ENCODE assay signal across 7 mouse cellular contexts in the genomic region with DNA sequence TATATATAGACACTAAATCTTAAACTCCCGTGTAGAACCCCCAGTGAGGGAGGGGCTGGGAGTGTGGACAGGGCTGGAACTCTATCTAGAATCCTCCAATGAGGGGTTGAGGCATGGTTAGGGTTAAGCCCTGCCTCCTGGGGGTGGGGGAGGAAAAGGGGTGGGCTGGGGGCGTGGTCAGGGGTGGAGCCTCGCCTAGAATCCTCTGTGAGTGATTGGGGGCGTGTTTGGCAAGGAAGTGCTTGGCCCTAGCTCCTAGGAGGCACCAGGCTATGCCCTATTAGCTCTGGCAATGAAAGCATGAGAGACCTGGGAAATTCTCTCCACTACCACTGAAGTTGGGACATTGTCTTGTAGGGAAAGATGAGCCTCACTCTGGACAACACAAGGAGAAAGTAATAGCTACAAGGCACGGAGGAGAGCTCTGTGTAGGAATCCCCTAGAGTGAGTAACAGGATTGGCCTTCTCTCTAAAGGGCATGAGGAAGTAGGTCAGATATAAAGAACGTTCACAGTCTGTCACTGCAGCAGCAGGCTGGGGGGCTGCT. TPM values are rescaled to one million over a fixed set of nuclear protein-coding genes. Genes with fewer than 3 reads are reported as not detected.
DNase-seq lines count a peak whose midpoint lies in the region; ATAC-seq and TF ChIP-seq lines count a peak whose summit lies in the region.

No protein-coding gene starts in this region.

- WGBS in forebrain, embryonic 11.5 days: 9% methylated on average over 6 of the region's 6 CpGs
- WGBS in limb, embryonic 11.5 days: 5% methylated on average over 6 of the region's 6 CpGs
- WGBS in midbrain, embryonic 11.5 days: 2% methylated on average over 6 of the region's 6 CpGs

- H3K4me1 ChIP-seq in MEL (ENCODE audit: control insufficient read depth in 1 of 2, insufficient read depth in 2 of 2, low read length in 2 of 2): peaks cover 8 to 37% of the 10 kb centered on the region in 2 experiments
- H3K4me1 ChIP-seq in forebrain, embryonic 11.5 days (replicated peaks; ENCODE audit: control insufficient read depth, insufficient read depth, low read length): peaks cover 15% of the 10 kb centered on the region
- H3K4me1 ChIP-seq in limb, embryonic 11.5 days (ENCODE audit: control insufficient read depth, insufficient read depth, low read length): peaks cover 23% of the 10 kb centered on the region
- H3K4me1 ChIP-seq in midbrain, embryonic 11.5 days (ENCODE audit: control insufficient read depth, insufficient read depth, low read length): peaks cover 23% of the 10 kb centered on the region

- no peak for TF ChIP-seq RAD21 in MEL (IDR thresholded peaks at IDR 0.05; ENCODE audit: low read depth, low read length)

- peaks cover 0 to 16% of the 10 kb centered on the region in 2 experiments; a peak in 2 of 4 replicates for H3K36me3 ChIP-seq in MEL (ENCODE audit: control insufficient read depth in 1 of 2, insufficient read depth in 2 of 2, low read length in 2 of 2)
- H3K36me3 ChIP-seq in forebrain, embryonic 11.5 days (ENCODE audit: control insufficient read depth, insufficient read depth, low read length): no peaks in the 10 kb centered on the region
- H3K36me3 ChIP-seq in limb, embryonic 11.5 days (ENCODE audit: control insufficient read depth, insufficient read depth, low read length): no peaks in the 10 kb centered on the region
- no peaks in the 10 kb centered on the region for H3K36me3 ChIP-seq in midbrain, embryonic 11.5 days (ENCODE audit: control insufficient read depth, insufficient read depth, low read length)
- H3K36me3 ChIP-seq in splenic B cell, adult 2 months (ENCODE audit: control insufficient read depth, insufficient read depth, low read length, poor library complexity, severe bottlenecking): no peaks in the 10 kb centered on the region

- no peaks in the 10 kb centered on the region for H3K27me3 ChIP-seq in MEL (ENCODE audit: control insufficient read depth in 1 of 2, insufficient read depth in 2 of 2, low read length in 2 of 2)
- no peaks in the 10 kb centered on the region for H3K27me3 ChIP-seq in forebrain, embryonic 11.5 days (ENCODE audit: control insufficient read depth, insufficient read depth, low read length)
- H3K27me3 ChIP-seq in limb, embryonic 11.5 days (ENCODE audit: control insufficient read depth, insufficient read depth, low read length): no peaks in the 10 kb centered on the region
- H3K27me3 ChIP-seq in midbrain, embryonic 11.5 days (ENCODE audit: control insufficient read depth, insufficient read depth, low read length): no peaks in the 10 kb centered on the region
- H3K27me3 ChIP-seq in splenic B cell, adult 2 months (ENCODE audit: control insufficient read depth, insufficient read depth, low read length, poor library complexity, severe bottlenecking): no peaks in the 10 kb centered on the region

- no peak for TF ChIP-seq EP300 in MEL (IDR thresholded peaks at IDR 0.05; ENCODE audit: low read depth in 1 of 2, low read length in 2 of 2)

- H3K27ac ChIP-seq in MEL (ENCODE audit: control insufficient read depth, low read depth, low read length): peak overlapping the region; percentile 52
- H3K27ac ChIP-seq in forebrain, embryonic 11.5 days (ENCODE audit: low read depth, low read length): no peak overlapping the region
- H3K27ac ChIP-seq in limb, embryonic 11.5 days (replicated peaks; ENCODE audit: low read depth, low read length): no peak overlapping the region
- no peak overlapping the region for H3K27ac ChIP-seq in midbrain, embryonic 11.5 days (ENCODE audit: low read depth, low read length)

- intact Hi-C loops in heart, postnatal 25 days (cut with DNase I): no loop called here

- peak overlapping the region; percentile 53 for H3K9ac ChIP-seq in MEL (ENCODE audit: control insufficient read depth, low read depth, low read length, poor library complexity, severe bottlenecking)
- no peak overlapping the region; the same call in 1 of the 2 replicates for H3K9ac ChIP-seq in forebrain, embryonic 11.5 days (ENCODE audit: low read length)
- no peak overlapping the region for H3K9ac ChIP-seq in limb, embryonic 11.5 days (ENCODE audit: low read length)
- no peak overlapping the region; the same call in 1 of the 2 replicates for H3K9ac ChIP-seq in midbrain, embryonic 11.5 days (ENCODE audit: low read length)

- peaks cover 21% of the 10 kb centered on the region for H3K79me2 ChIP-seq in MEL (ENCODE audit: control insufficient read depth, insufficient read depth, low read length, poor library complexity)

- TF ChIP-seq CTCF in MEL (IDR thresholded peaks at IDR 0.05 in 2 of 3, conservative IDR thresholded peaks at IDR 0.05 in 1 of 3; ENCODE audit: control insufficient read depth in 1 of 3, insufficient read depth in 1 of 3, low read depth in 2 of 3, low read length in 3 of 3, poor library complexity in 1 of 3, severe bottlenecking in 1 of 3): no peak

- ATAC-seq in forebrain, embryonic 11.5 days (replicated peaks; ENCODE audit: low FRiP score): peak; percentile 53
- ATAC-seq in limb, embryonic 11.5 days (ENCODE audit: insufficient number of reproducible peaks, low FRiP score, low TSS enrichment, low read depth): peak; percentile 53
- ATAC-seq in midbrain, embryonic 11.5 days (ENCODE audit: low FRiP score): peak; percentile 68

- H3K9me3 ChIP-seq in MEL (replicated peaks; ENCODE audit: insufficient read depth, low read length): no peaks in the 10 kb centered on the region
- H3K9me3 ChIP-seq in forebrain, embryonic 11.5 days (ENCODE audit: control insufficient read depth, low read length): no peaks in the 10 kb centered on the region
- no peaks in the 10 kb centered on the region for H3K9me3 ChIP-seq in limb, embryonic 11.5 days (ENCODE audit: control insufficient read depth, low read length)
- H3K9me3 ChIP-seq in midbrain, embryonic 11.5 days (ENCODE audit: control insufficient read depth, low read length): no peaks in the 10 kb centered on the region

- peak; percentile 94 for DNase-seq in MEL (ENCODE audit: low read depth, low spot score)
- peak; percentile 82 for DNase-seq in adrenal gland, postnatal 25 days
- DNase-seq in forebrain, embryonic 11.5 days (ENCODE audit: low spot score): peak; percentile 93
- DNase-seq in heart, postnatal 25 days (ENCODE audit: low spot score): peak; percentile 61
- peak; percentile 79 for DNase-seq in limb, embryonic 11.5 days (ENCODE audit: low spot score)
- peak; percentile 98 for DNase-seq in midbrain, embryonic 11.5 days (ENCODE audit: low spot score, missing footprints)
- DNase-seq in splenic B cell, adult 2 months (ENCODE audit: low read depth, low spot score): peak; percentile 75

- H3K4me2 ChIP-seq in forebrain, embryonic 11.5 days (ENCODE audit: low read depth, low read length, severe bottlenecking): peak overlapping the region; percentile 38; the same call in 1 of the 2 replicates
- H3K4me2 ChIP-seq in limb, embryonic 11.5 days (ENCODE audit: low read depth, severe bottlenecking): peak overlapping the region; percentile 35
- peak overlapping the region; percentile 40 for H3K4me2 ChIP-seq in midbrain, embryonic 11.5 days

- H3K4me3 ChIP-seq in MEL (ENCODE audit: control insufficient read depth in 1 of 2, insufficient read depth in 1 of 2, low read depth in 2 of 2, low read length in 2 of 2): peak overlapping the region; percentile 62 to 63
- H3K4me3 ChIP-seq in forebrain, embryonic 11.5 days (ENCODE audit: low read depth, low read length): peak overlapping the region; percentile 3; the same call in 1 of the 2 replicates
- H3K4me3 ChIP-seq in limb, embryonic 11.5 days (ENCODE audit: low read depth, low read length): peak overlapping the region; percentile 12; the same call in 1 of the 2 replicates
- no peak overlapping the region; the same call in 1 of the 2 replicates for H3K4me3 ChIP-seq in midbrain, embryonic 11.5 days (ENCODE audit: low read depth, low read length)

- TF ChIP-seq POLR2A in MEL (IDR thresholded peaks at IDR 0.05; ENCODE audit: control insufficient read depth in 1 of 2, insufficient read depth in 1 of 2, low read depth in 1 of 2, low read length in 2 of 2, poor library complexity in 1 of 2): peak in 1 of 2 experiments; percentile 49; a peak in 1 of 4 replicates

RNA-seq across cellular contexts. Expression of a gene that starts 2.9 kb away (rescaled TPM):
- 14.7 and 15.0 TPM in 2 replicates for total RNA-seq in MEL (2012; rRNA removed)
- 10 to 100 TPM in 1 of 2 experiments, not detected in 1; 70.6 TPM for polyA plus RNA-seq in MEL (2012; ENCODE audit: insufficient read depth in 1 of 2, insufficient read length in 2 of 2, low read depth in 1 of 2, low replicate concordance in 2 of 2, missing spikeins in 1 of 2)
- 97.3 and 102 TPM in 2 replicates for total RNA-seq in adrenal gland, postnatal 25 days (2021)
- polyA plus RNA-seq in forebrain, embryonic 11.5 days (2014; fragmentation: Nextera tagmentation; extraction: Ambion mirVana): 34.5 and 34.9 TPM in 2 replicates
- total RNA-seq in heart, postnatal 25 days (2021): 10 to 100 TPM; 31.2 to 31.4 TPM
- 23.0 and 27.8 TPM in 2 replicates for polyA plus RNA-seq in limb, embryonic 11.5 days (2014; fragmentation: Nextera tagmentation; extraction: Ambion mirVana)
- polyA plus RNA-seq in midbrain, embryonic 11.5 days (2014; fragmentation: Nextera tagmentation; extraction: Ambion mirVana): 15.4 and 18.8 TPM in 2 replicates

RNA-seq across cellular contexts. Expression of a gene that starts 10.1 kb away (rescaled TPM):
- 29.6 and 32.7 TPM in 2 replicates for total RNA-seq in MEL (2012; rRNA removed)
- polyA plus RNA-seq in MEL (2012; ENCODE audit: insufficient read depth in 1 of 2, insufficient read length in 2 of 2, low read depth in 1 of 2, low replicate concordance in 2 of 2, missing spikeins in 1 of 2): 100 to 1,000 TPM in 1 of 2 experiments, 10 to 100 TPM in 1; 54.5 to 260 TPM
- total RNA-seq in adrenal gland, postnatal 25 days (2021): 94.4 and 102 TPM in 2 replicates
- 84.2 and 86.3 TPM in 2 replicates for polyA plus RNA-seq in forebrain, embryonic 11.5 days (2014; fragmentation: Nextera tagmentation; extraction: Ambion mirVana)
- total RNA-seq in heart, postnatal 25 days (2021): 10 to 100 TPM; 39.8 to 44.2 TPM
- polyA plus RNA-seq in limb, embryonic 11.5 days (2014; fragmentation: Nextera tagmentation; extraction: Ambion mirVana): 67.8 and 68.5 TPM in 2 replicates
- 63.2 and 68.4 TPM in 2 replicates for polyA plus RNA-seq in midbrain, embryonic 11.5 days (2014; fragmentation: Nextera tagmentation; extraction: Ambion mirVana)

RNA-seq across cellular contexts. Expression of a gene that starts 45.8 kb away (rescaled TPM):
- total RNA-seq in MEL (2012; rRNA removed): 50.4 and 52.0 TPM in 2 replicates
- 100 to 1,000 TPM in 1 of 2 experiments, not detected in 1; 210 TPM for polyA plus RNA-seq in MEL (2012; ENCODE audit: insufficient read depth in 1 of 2, insufficient read length in 2 of 2, low read depth in 1 of 2, low replicate concordance in 2 of 2, missing spikeins in 1 of 2)
- 56.7 and 60.1 TPM in 2 replicates for total RNA-seq in adrenal gland, postnatal 25 days (2021)
- polyA plus RNA-seq in forebrain, embryonic 11.5 days (2014; fragmentation: Nextera tagmentation; extraction: Ambion mirVana): 116 and 119 TPM in 2 replicates
- total RNA-seq in heart, postnatal 25 days (2021): 10 to 100 TPM; 29.6 to 29.9 TPM
- 122 and 130 TPM in 2 replicates for polyA plus RNA-seq in limb, embryonic 11.5 days (2014; fragmentation: Nextera tagmentation; extraction: Ambion mirVana)
- 92.2 and 104 TPM in 2 replicates for polyA plus RNA-seq in midbrain, embryonic 11.5 days (2014; fragmentation: Nextera tagmentation; extraction: Ambion mirVana)

RNA-seq across cellular contexts. Expression of a gene that starts 46.3 kb away (rescaled TPM):
- 79.8 and 86.9 TPM in 2 replicates for total RNA-seq in MEL (2012; rRNA removed)
- 100 to 1,000 TPM in 1 of 2 experiments, not detected in 1; 217 TPM for polyA plus RNA-seq in MEL (2012; ENCODE audit: insufficient read depth in 1 of 2, insufficient read length in 2 of 2, low read depth in 1 of 2, low replicate concordance in 2 of 2, missing spikeins in 1 of 2)
- total RNA-seq in adrenal gland, postnatal 25 days (2021): 114 and 132 TPM in 2 replicates
- polyA plus RNA-seq in forebrain, embryonic 11.5 days (2014; fragmentation: Nextera tagmentation; extraction: Ambion mirVana): 160 and 163 TPM in 2 replicates
- 10 to 100 TPM; 27.4 to 29.7 TPM for total RNA-seq in heart, postnatal 25 days (2021)
- 141 and 145 TPM in 2 replicates for polyA plus RNA-seq in limb, embryonic 11.5 days (2014; fragmentation: Nextera tagmentation; extraction: Ambion mirVana)
- 138 and 151 TPM in 2 replicates for polyA plus RNA-seq in midbrain, embryonic 11.5 days (2014; fragmentation: Nextera tagmentation; extraction: Ambion mirVana)

RNA-seq across cellular contexts. Expression of a gene that starts 50.2 kb away (rescaled TPM):
- 1.0 and 1.5 TPM in 2 replicates for total RNA-seq in MEL (2012; rRNA removed)
- polyA plus RNA-seq in MEL (2012; ENCODE audit: insufficient read depth in 1 of 2, insufficient read length in 2 of 2, low read depth in 1 of 2, low replicate concordance in 2 of 2, missing spikeins in 1 of 2): 1 to 10 TPM in 1 of 2 experiments, not detected in 1; 3.8 TPM
- 21.6 and 37.1 TPM in 2 replicates for total RNA-seq in adrenal gland, postnatal 25 days (2021)
- polyA plus RNA-seq in forebrain, embryonic 11.5 days (2014; fragmentation: Nextera tagmentation; extraction: Ambion mirVana): 4.8 and 7.2 TPM in 2 replicates
- total RNA-seq in heart, postnatal 25 days (2021): 1 to 10 TPM; 2.6 to 3.4 TPM
- polyA plus RNA-seq in limb, embryonic 11.5 days (2014; fragmentation: Nextera tagmentation; extraction: Ambion mirVana): 4.8 and 5.0 TPM in 2 replicates
- 6.7 and 6.9 TPM in 2 replicates for polyA plus RNA-seq in midbrain, embryonic 11.5 days (2014; fragmentation: Nextera tagmentation; extraction: Ambion mirVana)
